Mouse (Mus musculus) embryo, embryonic 11.5 days (tissue): Measurements from ENCODE around the gene Adcyap1r1.

ENCODE experiments used
- DNase-seq: peaks from one replicate; pipeline ENCODE4 v3.0.0-alpha.2; 2012; ENCODE audit warnings: low read depth, low spot score

Gene Adcyap1r1

GRCm38 (mm10) chr6:55501061-55501460, 49.3 kb downstream of the Adcyap1r1 start:
- no peak for DNase-seq

- DNase-seq = no peak
These were observed 50.5 kb downstream of the Adcyap1r1 start for GRCm38 (mm10) chr6:55502309-55502708.

- DNase-seq = peak; percentile 27
These were observed 53.2 kb downstream of the Adcyap1r1 start for GRCm38 (mm10) chr6:55504797-55505488.

- DNase-seq = no peak
These were observed 54.7 kb downstream of the Adcyap1r1 start for GRCm38 (mm10) chr6:55506519-55506918.

- DNase-seq = no peak
These were observed 57.5 kb downstream of the Adcyap1r1 start for GRCm38 (mm10) chr6:55509130-55509870.

GRCm38 (mm10) chr6:55511212-55512065, 59.7 kb downstream of the Adcyap1r1 start:
- DNase-seq = peak; percentile 57

GRCm38 (mm10) chr6:55512066-55512703, 60.4 kb downstream of the Adcyap1r1 start:
- DNase-seq = no peak

GRCm38 (mm10) chr6:55513477-55513876, 61.7 kb downstream of the Adcyap1r1 start:
- DNase-seq = no peak

- DNase-seq = peak; percentile 73
These were observed 67.9 kb downstream of the Adcyap1r1 start for GRCm38 (mm10) chr6:55519605-55520201.

- no peak for DNase-seq
These were observed 68.7 kb downstream of the Adcyap1r1 start for GRCm38 (mm10) chr6:55520237-55521095.

- DNase-seq = no peak
These were observed 84.7 kb downstream of the Adcyap1r1 start for GRCm38 (mm10) chr6:55536469-55536868.

GRCm38 (mm10) chr6:55539196-55539595, 87.4 kb downstream of the Adcyap1r1 start:
- DNase-seq = no peak

- DNase-seq = no peak
These were observed 90.6 kb downstream of the Adcyap1r1 start for GRCm38 (mm10) chr6:55542359-55542758.

- DNase-seq = no peak
These were observed 91.6 kb downstream of the Adcyap1r1 start for GRCm38 (mm10) chr6:55543345-55543744.

- no peak for DNase-seq
These were observed 97.4 kb downstream of the Adcyap1r1 start for GRCm38 (mm10) chr6:55549211-55549610.

GRCm38 (mm10) chr6:55550926-55551325, 99.1 kb downstream of the Adcyap1r1 start:
- DNase-seq = peak; percentile 7
